Mouse (Mus musculus) thymus, adult 2 months (tissue): ENCODE results near the gene Ppp1r10.

ENCODE experiments used
- CTCF ChIP-seq: fragments of 200-500 bp; IDR thresholded peaks from 2 replicates; pipeline ENCODE4 v1.5.1; 2012; ENCODE audit warnings: mild to moderate bottlenecking, control low read depth, low read length, moderate library complexity, borderline replicate concordance; ENCODE audit not compliant: control insufficient read depth, poor library complexity, insufficient read depth; ENCODE audit errors: extremely low read depth
- POLR2A ChIP-seq: fragments of 200-500 bp; IDR thresholded peaks from 2 replicates; pipeline ENCODE4 v1.6.1; 2012; ENCODE audit warnings: mild to moderate bottlenecking, low read length, control low read depth, moderate library complexity; ENCODE audit not compliant: control insufficient read depth, poor library complexity, insufficient read depth; ENCODE audit errors: extremely low read depth

DNA sequence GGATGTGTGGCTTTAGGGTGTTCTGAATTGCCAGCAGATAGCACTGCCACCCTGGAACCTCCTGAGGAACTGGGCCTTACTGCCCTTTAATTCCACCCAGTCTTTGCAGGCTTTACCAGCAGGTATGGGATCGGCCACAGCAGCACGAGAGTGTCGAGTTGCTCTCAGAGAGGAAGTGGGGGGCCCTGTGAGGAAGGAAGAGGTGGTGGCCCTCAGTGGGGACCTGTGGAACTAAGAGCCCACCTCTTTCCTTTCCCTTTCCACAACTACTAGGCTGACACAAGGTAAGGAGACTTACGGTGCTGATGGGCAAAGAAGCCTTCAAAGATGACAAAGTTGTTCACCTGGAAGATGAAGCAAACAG is 12.3 kb upstream of the Ppp1r10 start:
- TF ChIP-seq CTCF (no peak), POLR2A (no peak)
